Mouse (Mus musculus) E14TG2a.4 (cell line): ENCODE measurements around the gene T2.

Experiments
- H3K27me3 ChIP-seq: 2 replicates; pipeline ENCODE4 v1.6.1; 2014; ENCODE audit warnings: low read length, control low read depth; ENCODE audit not compliant: insufficient read depth
- H3K36me3 ChIP-seq: 2 replicates; pipeline ENCODE4 v1.6.1; 2014; ENCODE audit warnings: low read length, control low read depth; ENCODE audit not compliant: insufficient read depth
- H3K4me1 ChIP-seq: replicated peaks from 2 replicates; pipeline ENCODE4 v1.6.1; 2014; ENCODE audit warnings: low read depth, low read length, control low read depth
- H3K4me3 ChIP-seq: replicated peaks from 2 replicates; pipeline ENCODE4 v1.5.1; 2014; ENCODE audit warnings: mild to moderate bottlenecking, low read length
- H3K9me3 ChIP-seq: 2 replicates; pipeline ENCODE4 v1.6.1; 2014; ENCODE audit warnings: low read length, control low read depth
- CTCF ChIP-seq: conservative IDR thresholded peaks from 2 replicates; pipeline ENCODE4 v1.5.1; 2014; ENCODE audit warnings: low read length
- NANOG ChIP-seq: IDR thresholded peaks from 2 replicates; pipeline ENCODE4 v1.6.1; 2014; ENCODE audit warnings: borderline replicate concordance, low read length, mixed read lengths
- POU5F1 ChIP-seq: IDR thresholded peaks from 2 replicates; pipeline ENCODE4 v1.6.1; 2014; ENCODE audit warnings: low read length, borderline replicate concordance

Gene T2

GRCm38 (mm10) chr17:8467771-8468170, 112.0 kb downstream of the T2 start:
- H3K9me3 ChIP-seq: no peaks in the 10 kb centered on the region
- peaks cover 60% of the 10 kb centered on the region for H3K27me3 ChIP-seq
- H3K4me1 ChIP-seq: peaks cover 24% of the 10 kb centered on the region
- H3K4me3 ChIP-seq: no peak overlapping the region
- H3K36me3 ChIP-seq: no peaks in the 10 kb centered on the region
- TF ChIP-seq CTCF (no peak), POU5F1 (no peak), NANOG (no peak)

- no peaks in the 10 kb centered on the region for H3K9me3 ChIP-seq
- no peaks in the 10 kb centered on the region for H3K36me3 ChIP-seq
- H3K4me3 ChIP-seq: no peak overlapping the region
- peaks cover 22% of the 10 kb centered on the region for H3K4me1 ChIP-seq
- TF ChIP-seq NANOG: no peak
- peak; percentile 61 for TF ChIP-seq CTCF
- peaks cover 66% of the 10 kb centered on the region for H3K27me3 ChIP-seq
Observed at GRCm38 (mm10) chr17:8468716-8469344, 113.0 kb downstream of the T2 start.
